26 mouse cellular contexts compared by ENCODE assay signal in the genomic region with DNA sequence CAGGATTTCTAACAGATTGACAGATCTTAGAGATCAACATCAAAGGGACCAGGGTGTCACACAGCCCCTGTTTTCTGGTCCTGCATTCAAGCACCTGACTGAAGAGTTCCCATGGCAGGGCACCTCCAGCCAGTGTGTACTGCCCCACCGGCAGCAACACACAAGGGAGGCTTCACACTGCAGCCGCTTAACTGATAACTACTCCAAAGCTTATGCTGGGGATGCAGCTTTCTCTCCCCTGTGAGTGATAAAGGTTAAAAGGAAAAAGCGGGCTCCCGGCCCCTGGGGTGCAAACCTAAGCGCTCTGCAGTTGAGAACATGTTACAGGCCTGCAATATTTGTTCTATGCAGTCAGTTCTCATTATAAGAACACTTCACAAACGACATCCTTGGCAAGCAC. TPM values are rescaled to one million over a fixed set of nuclear protein-coding genes. Genes with fewer than 3 reads are reported as not detected.
DNase-seq lines count a peak whose midpoint lies in the region; ATAC-seq lines count a peak whose summit lies in the region.
"Had no signal": no experiment of that assay in that cellular context is flagged by ENCODE, and none has a peak within 500 bp of the region (broad histone marks: within the 10 kb centered on the region; RNA-seq: fewer than 3 reads in every experiment).

No protein-coding gene starts in this region.

- 56% methylated on average over 6 of the region's 6 CpGs for WGBS in embryonic facial prominence, embryonic 12.5 days
- WGBS in embryonic facial prominence, embryonic 10.5 days = 68% methylated on average over 6 of the region's 6 CpGs
- 67% methylated on average over 6 of the region's 6 CpGs for WGBS in liver, embryonic 13.5 days (ENCODE audit: insufficient replicate concordance)
- 75% methylated on average over 6 of the region's 6 CpGs for WGBS in liver, embryonic 12.5 days (ENCODE audit: insufficient replicate concordance)
- WGBS in neural tube, embryonic 13.5 days = 61% methylated on average over 6 of the region's 6 CpGs
- WGBS in neural tube, embryonic 15.5 days = 46% methylated on average over 6 of the region's 6 CpGs

- H3K27me3 ChIP-seq in embryonic facial prominence, embryonic 12.5 days = no peaks in the 10 kb centered on the region
- H3K27me3 ChIP-seq in embryonic facial prominence, embryonic 10.5 days (replicated peaks; ENCODE audit: low read depth, poor library complexity, severe bottlenecking) = no peaks in the 10 kb centered on the region
- H3K27me3 ChIP-seq in liver, embryonic 13.5 days = no peaks in the 10 kb centered on the region
- no peaks in the 10 kb centered on the region for H3K27me3 ChIP-seq in liver, embryonic 12.5 days (replicated peaks)
- H3K27me3 ChIP-seq in neural tube, embryonic 13.5 days = no peaks in the 10 kb centered on the region
- H3K27me3 ChIP-seq in neural tube, embryonic 15.5 days (replicated peaks) = no peaks in the 10 kb centered on the region
- H3K27me3 ChIP-seq: embryonic facial prominence, embryonic 13.5 days; forebrain, embryonic 15.5 days; hindbrain, embryonic 12.5 days had no signal

- no peaks in the 10 kb centered on the region for H3K36me3 ChIP-seq in embryonic facial prominence, embryonic 12.5 days
- H3K36me3 ChIP-seq in embryonic facial prominence, embryonic 10.5 days (replicated peaks) = no peaks in the 10 kb centered on the region
- H3K36me3 ChIP-seq in liver, embryonic 13.5 days = peaks cover 63% of the 10 kb centered on the region
- H3K36me3 ChIP-seq in liver, embryonic 12.5 days = peaks cover 70% of the 10 kb centered on the region
- no peaks in the 10 kb centered on the region for H3K36me3 ChIP-seq in neural tube, embryonic 13.5 days
- H3K36me3 ChIP-seq in neural tube, embryonic 15.5 days = no peaks in the 10 kb centered on the region
- H3K36me3 ChIP-seq: embryonic facial prominence, embryonic 13.5 days; forebrain, embryonic 15.5 days; G1E; heart, embryonic 13.5 days; hindbrain, embryonic 12.5 days had no signal

- no peak overlapping the region for H3K4me3 ChIP-seq in embryonic facial prominence, embryonic 12.5 days
- no peak overlapping the region for H3K4me3 ChIP-seq in embryonic facial prominence, embryonic 10.5 days
- no peak overlapping the region for H3K4me3 ChIP-seq in liver, embryonic 13.5 days (replicated peaks)
- H3K4me3 ChIP-seq in liver, embryonic 12.5 days = no peak overlapping the region
- no peak overlapping the region for H3K4me3 ChIP-seq in neural tube, embryonic 13.5 days
- no peak overlapping the region for H3K4me3 ChIP-seq in neural tube, embryonic 15.5 days (replicated peaks)
- H3K4me3 ChIP-seq: embryonic facial prominence, embryonic 13.5 days; forebrain, embryonic 15.5 days; heart, embryonic 13.5 days; hindbrain, embryonic 12.5 days had no signal

- no peak overlapping the region for H3K9ac ChIP-seq in embryonic facial prominence, embryonic 12.5 days
- H3K9ac ChIP-seq in liver, embryonic 13.5 days = no peak overlapping the region
- H3K9ac ChIP-seq in liver, embryonic 12.5 days = no peak overlapping the region
- no peak overlapping the region for H3K9ac ChIP-seq in neural tube, embryonic 13.5 days
- no peak overlapping the region for H3K9ac ChIP-seq in neural tube, embryonic 15.5 days (replicated peaks)
- H3K9ac ChIP-seq: embryonic facial prominence, embryonic 13.5 days; forebrain, embryonic 15.5 days; heart, embryonic 13.5 days; hindbrain, embryonic 12.5 days had no signal

- H3K27ac ChIP-seq in embryonic facial prominence, embryonic 12.5 days = 0 out of 2 replicates have a peak overlapping the region, but pooled peaks have one; percentile 9
- H3K27ac ChIP-seq in embryonic facial prominence, embryonic 10.5 days (replicated peaks) = no peak overlapping the region
- no peak overlapping the region for H3K27ac ChIP-seq in liver, embryonic 13.5 days
- no peak overlapping the region for H3K27ac ChIP-seq in liver, embryonic 12.5 days
- H3K27ac ChIP-seq in neural tube, embryonic 13.5 days (replicated peaks) = peak overlapping the region; percentile 29; the same call in 1 of the 2 replicates
- H3K27ac ChIP-seq in neural tube, embryonic 15.5 days (replicated peaks) = no peak overlapping the region
- H3K27ac ChIP-seq: embryonic facial prominence, embryonic 13.5 days; forebrain, embryonic 15.5 days; heart, embryonic 13.5 days; hindbrain, embryonic 12.5 days had no signal

- H3K4me1 ChIP-seq in embryonic facial prominence, embryonic 12.5 days = peaks cover 5% of the 10 kb centered on the region; the same call in 1 of the 2 replicates
- H3K4me1 ChIP-seq in embryonic facial prominence, embryonic 10.5 days = peaks cover 9% of the 10 kb centered on the region; the same call in 1 of the 2 replicates
- no peaks in the 10 kb centered on the region for H3K4me1 ChIP-seq in liver, embryonic 13.5 days (replicated peaks)
- H3K4me1 ChIP-seq in liver, embryonic 12.5 days = no peaks in the 10 kb centered on the region
- peaks cover 11% of the 10 kb centered on the region; the same call in 1 of the 2 replicates for H3K4me1 ChIP-seq in neural tube, embryonic 13.5 days (replicated peaks)
- H3K4me1 ChIP-seq in neural tube, embryonic 15.5 days = peaks cover 4% of the 10 kb centered on the region; the same call in 1 of the 2 replicates
- H3K4me1 ChIP-seq: forebrain, embryonic 15.5 days; heart, embryonic 13.5 days had no signal

- no peak overlapping the region for H3K4me2 ChIP-seq in embryonic facial prominence, embryonic 12.5 days (replicated peaks)
- H3K4me2 ChIP-seq in liver, embryonic 13.5 days = no peak overlapping the region
- H3K4me2 ChIP-seq in liver, embryonic 12.5 days = no peak overlapping the region
- H3K4me2 ChIP-seq in neural tube, embryonic 13.5 days = no peak overlapping the region
- no peak overlapping the region for H3K4me2 ChIP-seq in neural tube, embryonic 15.5 days
- H3K4me2 ChIP-seq: embryonic facial prominence, embryonic 13.5 days; forebrain, embryonic 15.5 days; heart, embryonic 13.5 days; hindbrain, embryonic 12.5 days had no signal

- H3K9me3 ChIP-seq in embryonic facial prominence, embryonic 12.5 days = peaks cover 7% of the 10 kb centered on the region; the same call in 1 of the 2 replicates
- H3K9me3 ChIP-seq in embryonic facial prominence, embryonic 10.5 days = no peaks in the 10 kb centered on the region
- H3K9me3 ChIP-seq in liver, embryonic 13.5 days (replicated peaks) = no peaks in the 10 kb centered on the region
- H3K9me3 ChIP-seq in liver, embryonic 12.5 days (replicated peaks) = no peaks in the 10 kb centered on the region; the same call in 1 of the 2 replicates
- no peaks in the 10 kb centered on the region for H3K9me3 ChIP-seq in neural tube, embryonic 13.5 days
- no peaks in the 10 kb centered on the region for H3K9me3 ChIP-seq in neural tube, embryonic 15.5 days (replicated peaks)
- H3K9me3 ChIP-seq: embryonic facial prominence, embryonic 13.5 days; forebrain, embryonic 15.5 days; heart, embryonic 13.5 days; hindbrain, embryonic 12.5 days had no signal

- no peak for DNase-seq in embryonic facial prominence, embryonic 10.5 days (ENCODE audit: low spot score)
- peak; percentile 70 for DNase-seq in liver, embryonic 13.5 days
- no peak for DNase-seq in layer of hippocampus, postnatal 25 days (ENCODE audit: extremely low spot score in 1 of 2, low spot score in 1 of 2)
- DNase-seq: adrenal gland, adult 2 months; adrenal gland, postnatal 25 days; B cell, adult 2 months; cerebellum, adult 11 months; cerebellum, adult 8-10 months; cerebellum, postnatal 14 days; embryo, embryonic 11 days; gastrocnemius, postnatal 36 days; heart, postnatal 4 days had no signal

- ATAC-seq in embryonic facial prominence, embryonic 12.5 days (ENCODE audit: insufficient number of reproducible peaks, insufficient read depth, low FRiP score, low TSS enrichment) = no peak
- ATAC-seq in liver, embryonic 13.5 days (ENCODE audit: low read depth) = no peak
- no peak for ATAC-seq in liver, embryonic 12.5 days
- no peak for ATAC-seq in neural tube, embryonic 13.5 days (ENCODE audit: low read depth)
- no peak for ATAC-seq in neural tube, embryonic 15.5 days (ENCODE audit: low FRiP score)
- ATAC-seq: CD4-positive, CD25-positive, alpha-beta regulatory T cell, adult 4 months; forebrain, embryonic 15.5 days had no signal

RNA-seq across cellular contexts. Expression of a gene that starts 24.1 kb away (rescaled TPM):
- 0.29 and 0.37 TPM in 2 replicates for polyA plus RNA-seq in embryonic facial prominence, embryonic 12.5 days (2016; fragmentation: Nextera tagmentation; extraction: Ambion mirVana)
- polyA plus RNA-seq in embryonic facial prominence, embryonic 10.5 days (2016; fragmentation: Nextera tagmentation; extraction: Ambion mirVana) = 0.20 and 0.34 TPM in 2 replicates
- 18.8 and 19.9 TPM in 2 replicates for polyA plus RNA-seq in liver, embryonic 13.5 days (2015; fragmentation: Nextera tagmentation; extraction: Ambion mirVana)
- 23.2 and 25.6 TPM in 2 replicates for polyA plus RNA-seq in liver, embryonic 12.5 days (2016; fragmentation: Nextera tagmentation; extraction: Ambion mirVana)
- polyA plus RNA-seq in neural tube, embryonic 13.5 days (2015; fragmentation: Nextera tagmentation; extraction: Ambion mirVana) = not detected in 2 replicates
- polyA plus RNA-seq in neural tube, embryonic 15.5 days (2015; fragmentation: Nextera tagmentation; extraction: Ambion mirVana) = 7.3 TPM in 1 of 2 replicates, not detected in the other
- under 1 TPM; 0.38 to 0.91 TPM for total RNA-seq in layer of hippocampus, postnatal 25 days (2021)
- total RNA-seq: adrenal gland, postnatal 25 days; gastrocnemius, adult 8-10 months had no signal
- polyA plus RNA-seq: G1E; hindbrain, embryonic 12.5 days had no signal

RNA-seq across cellular contexts. Expression of a gene that starts 33.0 kb away (rescaled TPM):
- polyA plus RNA-seq in embryonic facial prominence, embryonic 12.5 days (2016; fragmentation: Nextera tagmentation; extraction: Ambion mirVana) = 0.05 and 0.14 TPM in 2 replicates
- 0.05 TPM in 1 of 2 replicates, not detected in the other for polyA plus RNA-seq in embryonic facial prominence, embryonic 10.5 days (2016; fragmentation: Nextera tagmentation; extraction: Ambion mirVana)
- 0.12 and 0.16 TPM in 2 replicates for polyA plus RNA-seq in liver, embryonic 13.5 days (2015; fragmentation: Nextera tagmentation; extraction: Ambion mirVana)
- 0.24 and 0.33 TPM in 2 replicates for polyA plus RNA-seq in liver, embryonic 12.5 days (2016; fragmentation: Nextera tagmentation; extraction: Ambion mirVana)
- polyA plus RNA-seq in neural tube, embryonic 13.5 days (2015; fragmentation: Nextera tagmentation; extraction: Ambion mirVana) = not detected in 2 replicates
- polyA plus RNA-seq in neural tube, embryonic 15.5 days (2015; fragmentation: Nextera tagmentation; extraction: Ambion mirVana) = 0.06 TPM in 1 of 2 replicates, not detected in the other
- total RNA-seq in layer of hippocampus, postnatal 25 days (2021) = not detected
- total RNA-seq: adrenal gland, adult 2 months; adrenal gland, postnatal 25 days; G1E; gastrocnemius, adult 8-10 months; gastrocnemius, postnatal 36 days; heart, postnatal 4 days had no signal
- polyA plus RNA-seq: adrenal gland, adult 2 months; embryonic facial prominence, embryonic 13.5 days; forebrain, embryonic 11.5 days; forebrain, embryonic 15.5 days; G1E; heart, embryonic 13.5 days; heart, postnatal 0 days had no signal

RNA-seq across cellular contexts. Expression of a gene that starts 45.4 kb away (rescaled TPM):
- 0.75 and 1.1 TPM in 2 replicates for polyA plus RNA-seq in embryonic facial prominence, embryonic 12.5 days (2016; fragmentation: Nextera tagmentation; extraction: Ambion mirVana)
- 1.8 and 2.1 TPM in 2 replicates for polyA plus RNA-seq in embryonic facial prominence, embryonic 10.5 days (2016; fragmentation: Nextera tagmentation; extraction: Ambion mirVana)
- polyA plus RNA-seq in liver, embryonic 13.5 days (2015; fragmentation: Nextera tagmentation; extraction: Ambion mirVana) = 0.19 and 0.20 TPM in 2 replicates
- 0.25 and 0.32 TPM in 2 replicates for polyA plus RNA-seq in liver, embryonic 12.5 days (2016; fragmentation: Nextera tagmentation; extraction: Ambion mirVana)
- polyA plus RNA-seq in neural tube, embryonic 13.5 days (2015; fragmentation: Nextera tagmentation; extraction: Ambion mirVana) = 2.2 and 2.3 TPM in 2 replicates
- polyA plus RNA-seq in neural tube, embryonic 15.5 days (2015; fragmentation: Nextera tagmentation; extraction: Ambion mirVana) = 3.4 and 3.9 TPM in 2 replicates
- 10 to 100 TPM; 13.8 to 14.2 TPM for total RNA-seq in layer of hippocampus, postnatal 25 days (2021)
- total RNA-seq: common myeloid progenitor, adult 5-6 weeks; G1E had no signal
- polyA plus RNA-seq: G1E had no signal

RNA-seq across cellular contexts. Expression of a gene that starts 54.8 kb away (rescaled TPM):
- 3.3 and 4.1 TPM in 2 replicates for polyA plus RNA-seq in embryonic facial prominence, embryonic 12.5 days (2016; fragmentation: Nextera tagmentation; extraction: Ambion mirVana)
- polyA plus RNA-seq in embryonic facial prominence, embryonic 10.5 days (2016; fragmentation: Nextera tagmentation; extraction: Ambion mirVana) = 5.3 and 7.7 TPM in 2 replicates
- 2.9 and 3.9 TPM in 2 replicates for polyA plus RNA-seq in liver, embryonic 13.5 days (2015; fragmentation: Nextera tagmentation; extraction: Ambion mirVana)
- polyA plus RNA-seq in liver, embryonic 12.5 days (2016; fragmentation: Nextera tagmentation; extraction: Ambion mirVana) = 4.4 and 5.4 TPM in 2 replicates
- 13.3 and 14.6 TPM in 2 replicates for polyA plus RNA-seq in neural tube, embryonic 13.5 days (2015; fragmentation: Nextera tagmentation; extraction: Ambion mirVana)
- 9.0 and 10.9 TPM in 2 replicates for polyA plus RNA-seq in neural tube, embryonic 15.5 days (2015; fragmentation: Nextera tagmentation; extraction: Ambion mirVana)
- 1 to 10 TPM; 5.5 to 8.0 TPM for total RNA-seq in layer of hippocampus, postnatal 25 days (2021)
- polyA plus RNA-seq: G1E had no signal

Comparison
In these comparisons a context has a peak if more than half of its experiments do, and no peak if none do; other contexts are left out.
1. H3K27ac ChIP-seq: peak in embryonic facial prominence, embryonic 12.5 days (single experiment) and neural tube, embryonic 13.5 days (single experiment); none in embryonic facial prominence, embryonic 10.5 days (single experiment), liver, embryonic 13.5 days (single experiment), liver, embryonic 12.5 days (single experiment) and neural tube, embryonic 15.5 days (single experiment).